Mouse (Mus musculus): ENCODE measurements around the gene Tnik.

Gene Tnik

GRCm38 (mm10) chr3:28358391-28358790 lies 95.4 kb downstream of the Tnik start:
- DNase-seq: no peak

- DNase-seq: peak; percentile 55
Observed at GRCm38 (mm10) chr3:28359138-28359537, 96.1 kb downstream of the Tnik start.

- no peak for DNase-seq
Observed at GRCm38 (mm10) chr3:28361056-28361455, 98.0 kb downstream of the Tnik start.

- no peak for DNase-seq
Observed at GRCm38 (mm10) chr3:28363441-28364125, 100.6 kb downstream of the Tnik start.

GRCm38 (mm10) chr3:28368746-28369145 lies 105.7 kb downstream of the Tnik start:
- DNase-seq: no peak

GRCm38 (mm10) chr3:28369266-28369665 lies 106.3 kb downstream of the Tnik start:
- DNase-seq: peak; percentile 60

- DNase-seq: peak; percentile 37
Observed at GRCm38 (mm10) chr3:28369698-28370097, 106.7 kb downstream of the Tnik start.

GRCm38 (mm10) chr3:28371583-28371982 lies 108.6 kb downstream of the Tnik start:
- DNase-seq: peak; percentile 82

- DNase-seq: peak; percentile 51
Observed at GRCm38 (mm10) chr3:28372459-28372858, 109.4 kb downstream of the Tnik start.

GRCm38 (mm10) chr3:28374738-28375510 lies 111.9 kb downstream of the Tnik start:
- DNase-seq: peak; percentile 55

- no peak for DNase-seq
Observed at GRCm38 (mm10) chr3:28380224-28380623, 117.2 kb downstream of the Tnik start.

- peak; percentile 46 for DNase-seq
Observed at GRCm38 (mm10) chr3:28383526-28384126, 120.6 kb downstream of the Tnik start.

GRCm38 (mm10) chr3:28385199-28385975 lies 122.4 kb downstream of the Tnik start:
- DNase-seq: no peak

- no peak for DNase-seq
Observed at GRCm38 (mm10) chr3:28388540-28388939, 125.5 kb downstream of the Tnik start.

GRCm38 (mm10) chr3:28390183-28390582 lies 127.2 kb downstream of the Tnik start:
- DNase-seq: no peak

- DNase-seq: no peak
Observed at GRCm38 (mm10) chr3:28392542-28392941, 129.5 kb downstream of the Tnik start.

- DNase-seq: no peak
Observed at GRCm38 (mm10) chr3:28398781-28399180, 135.8 kb downstream of the Tnik start.

- DNase-seq: no peak
Observed at GRCm38 (mm10) chr3:28399593-28400216, 136.7 kb downstream of the Tnik start.

- peak; percentile 20 for DNase-seq
Observed at GRCm38 (mm10) chr3:28401335-28401734, 138.3 kb downstream of the Tnik start.

GRCm38 (mm10) chr3:28402221-28402620 lies 139.2 kb downstream of the Tnik start:
- no peak for DNase-seq

- DNase-seq: no peak
Observed at GRCm38 (mm10) chr3:28405391-28405790, 142.4 kb downstream of the Tnik start.

GRCm38 (mm10) chr3:28408859-28409459 lies 145.9 kb downstream of the Tnik start:
- DNase-seq: peak; percentile 68

Data from lung, postnatal 36 days (tissue).